Mouse (Mus musculus): Measurements from ENCODE around the gene Upb1. TPM values are rescaled to one million over a fixed set of nuclear protein-coding genes. Genes with fewer than 3 reads are reported as not detected.
"Not testable (repeated sequence)": the region's sequence is repeated elsewhere in the genome, so short reads cannot be mapped to it uniquely, and the experiment has no call there.

The Upb1 gene
- polyA plus RNA-seq, 1 experiment from 2014 or later = not detected

- H3K27me3 ChIP-seq = no peaks in the 10 kb centered on the region
- H3K9me3 ChIP-seq (replicated peaks) = no peaks in the 10 kb centered on the region
- H3K27ac ChIP-seq = no peak overlapping the region
- H3K36me3 ChIP-seq = no peaks in the 10 kb centered on the region
- no peak overlapping the region for H3K4me3 ChIP-seq
- no peak overlapping the region for H3K9ac ChIP-seq
- H3K4me1 ChIP-seq = peaks cover 6% of the 10 kb centered on the region; the same call in 1 of the 2 replicates
- 49% methylated on average over 8 of the region's 8 CpGs for WGBS
- H3K4me2 ChIP-seq (replicated peaks) = no peak overlapping the region
- ATAC-seq (ENCODE audit: low FRiP score) = no peak
These were observed 44.1 kb downstream of the Upb1 start for GRCm38 (mm10) chr10:75445030-75445429.

- H3K27me3 ChIP-seq = no peaks in the 10 kb centered on the region
- H3K9ac ChIP-seq = no peak overlapping the region
- no peak overlapping the region for H3K4me3 ChIP-seq
- H3K4me2 ChIP-seq (replicated peaks) = no peak overlapping the region
- no peak for ATAC-seq (ENCODE audit: low FRiP score)
- 73% methylated on average over 13 of the region's 13 CpGs for WGBS
- H3K9me3 ChIP-seq (replicated peaks) = no peaks in the 10 kb centered on the region
- H3K36me3 ChIP-seq = no peaks in the 10 kb centered on the region
- H3K27ac ChIP-seq = no peak overlapping the region
- H3K4me1 ChIP-seq = peaks cover 11% of the 10 kb centered on the region; the same call in 1 of the 2 replicates
These were observed 45.7 kb downstream of the Upb1 start for GRCm38 (mm10) chr10:75446501-75447083.

- H3K4me1 ChIP-seq = peaks cover 12% of the 10 kb centered on the region; the same call in 1 of the 2 replicates
- no peak overlapping the region for H3K4me2 ChIP-seq (replicated peaks)
- H3K36me3 ChIP-seq = no peaks in the 10 kb centered on the region
- no peak overlapping the region for H3K27ac ChIP-seq
- no peak overlapping the region for H3K9ac ChIP-seq
- no peak for ATAC-seq (ENCODE audit: low FRiP score)
- 84% methylated on average over 11 of the region's 11 CpGs for WGBS
- no peaks in the 10 kb centered on the region for H3K27me3 ChIP-seq
- no peaks in the 10 kb centered on the region for H3K9me3 ChIP-seq (replicated peaks)
- no peak overlapping the region for H3K4me3 ChIP-seq
These were observed 46.6 kb downstream of the Upb1 start for GRCm38 (mm10) chr10:75447489-75447888.

- H3K4me2 ChIP-seq (replicated peaks) = no peak overlapping the region
- no peaks in the 10 kb centered on the region for H3K36me3 ChIP-seq
- ATAC-seq (ENCODE audit: low FRiP score) = no peak
- no peaks in the 10 kb centered on the region for H3K9me3 ChIP-seq (replicated peaks)
- WGBS = 82% methylated on average over 6 of the region's 6 CpGs
- H3K4me1 ChIP-seq = peaks cover 12% of the 10 kb centered on the region; the same call in 1 of the 2 replicates
- no peak overlapping the region for H3K9ac ChIP-seq
- H3K27ac ChIP-seq = no peak overlapping the region
- no peak overlapping the region for H3K4me3 ChIP-seq
- no peaks in the 10 kb centered on the region for H3K27me3 ChIP-seq
These were observed 48.0 kb downstream of the Upb1 start for GRCm38 (mm10) chr10:75448806-75449420.

GRCm38 (mm10) chr10:75450331-75450730, 49.4 kb downstream of the Upb1 start:
- Histone ChIP-seq H3K9me3 (replicated peaks) (no peaks in the 10 kb centered on the region), H3K4me3 (no peak overlapping the region), H3K36me3 (no peaks in the 10 kb centered on the region), H3K4me2 (replicated peaks) (no peak overlapping the region), H3K27me3 (no peaks in the 10 kb centered on the region), H3K9ac (no peak overlapping the region), H3K27ac (no peak overlapping the region), H3K4me1 (peaks cover 6% of the 10 kb centered on the region; the same call in 1 of the 2 replicates)
- ATAC-seq (ENCODE audit: low FRiP score) = no peak
- WGBS = 91% methylated on average over 8 of the region's 8 CpGs

- H3K27me3 ChIP-seq = no peaks in the 10 kb centered on the region
- H3K27ac ChIP-seq = peak overlapping the region; percentile 60; the same call in 1 of the 2 replicates
- H3K4me2 ChIP-seq (replicated peaks) = no peak overlapping the region
- peaks cover 6% of the 10 kb centered on the region; the same call in 1 of the 2 replicates for H3K4me1 ChIP-seq
- no peak overlapping the region for H3K9ac ChIP-seq
- peak; percentile 52; the same call in 1 of the 2 replicates for ATAC-seq (ENCODE audit: low FRiP score)
- H3K9me3 ChIP-seq (replicated peaks) = no peaks in the 10 kb centered on the region
- H3K36me3 ChIP-seq = no peaks in the 10 kb centered on the region
- 40% methylated on average over 10 of the region's 10 CpGs for WGBS
- H3K4me3 ChIP-seq = no peak overlapping the region
These were observed 50.3 kb downstream of the Upb1 start for GRCm38 (mm10) chr10:75451036-75451786.

GRCm38 (mm10) chr10:75456061-75456831, 55.3 kb downstream of the Upb1 start:
- not testable (repeated sequence) for H3K4me2 ChIP-seq (replicated peaks); H3K4me3 ChIP-seq; H3K9ac ChIP-seq; H3K27me3 ChIP-seq; H3K9me3 ChIP-seq (replicated peaks); H3K4me1 ChIP-seq; H3K36me3 ChIP-seq; H3K27ac ChIP-seq
- ATAC-seq (ENCODE audit: low FRiP score) = peak; percentile 46; the same call in 1 of the 2 replicates
- 73% methylated on average over 12 of the region's 18 CpGs for WGBS

GRCm38 (mm10) chr10:75457852-75458251, 56.9 kb downstream of the Upb1 start:
- ATAC-seq (ENCODE audit: low FRiP score) = no peak
- no peaks in the 10 kb centered on the region for H3K4me1 ChIP-seq
- H3K9me3 ChIP-seq (replicated peaks) = no peaks in the 10 kb centered on the region
- no peak overlapping the region for H3K27ac ChIP-seq
- H3K36me3 ChIP-seq = no peaks in the 10 kb centered on the region
- 74% methylated on average over 1 of the region's 1 CpGs for WGBS
- no peak overlapping the region for H3K4me2 ChIP-seq (replicated peaks)
- no peak overlapping the region for H3K4me3 ChIP-seq
- H3K9ac ChIP-seq = no peak overlapping the region
- no peaks in the 10 kb centered on the region for H3K27me3 ChIP-seq

GRCm38 (mm10) chr10:75458329-75458728, 57.4 kb downstream of the Upb1 start:
- 90% methylated on average over 4 of the region's 4 CpGs for WGBS
- H3K4me2 ChIP-seq (replicated peaks) = no peak overlapping the region
- no peaks in the 10 kb centered on the region for H3K27me3 ChIP-seq
- no peak overlapping the region for H3K27ac ChIP-seq
- H3K4me3 ChIP-seq = no peak overlapping the region
- no peaks in the 10 kb centered on the region for H3K9me3 ChIP-seq (replicated peaks)
- no peaks in the 10 kb centered on the region for H3K36me3 ChIP-seq
- H3K4me1 ChIP-seq = no peaks in the 10 kb centered on the region
- H3K9ac ChIP-seq = no peak overlapping the region
- ATAC-seq (ENCODE audit: low FRiP score) = no peak

- Histone ChIP-seq H3K4me1 (no peaks in the 10 kb centered on the region), H3K9me3 (replicated peaks) (no peaks in the 10 kb centered on the region), H3K27ac (no peak overlapping the region), H3K4me2 (replicated peaks) (no peak overlapping the region), H3K4me3 (no peak overlapping the region), H3K27me3 (no peaks in the 10 kb centered on the region), H3K9ac (no peak overlapping the region), H3K36me3 (no peaks in the 10 kb centered on the region)
- no peak for ATAC-seq (ENCODE audit: low FRiP score)
- WGBS = 74% methylated on average over 3 of the region's 3 CpGs
These were observed 61.8 kb downstream of the Upb1 start for GRCm38 (mm10) chr10:75462728-75463127.

GRCm38 (mm10) chr10:75465781-75466550, 65.1 kb downstream of the Upb1 start:
- 66% methylated on average over 6 of the region's 6 CpGs for WGBS
- Histone ChIP-seq H3K4me3 (no peak overlapping the region), H3K4me2 (replicated peaks) (no peak overlapping the region), H3K9me3 (replicated peaks) (no peaks in the 10 kb centered on the region), H3K27ac (no peak overlapping the region), H3K27me3 (no peaks in the 10 kb centered on the region), H3K9ac (no peak overlapping the region), H3K36me3 (no peaks in the 10 kb centered on the region), H3K4me1 (no peaks in the 10 kb centered on the region)
- ATAC-seq (ENCODE audit: low FRiP score) = no peak

Measured in hindbrain, embryonic 12.5 days (tissue).